ENCODE assay signal across 9 mouse cellular contexts in genomic region chr4:70402109-70402819, GRCm38 (mm10). TPM values are rescaled to one million over a fixed set of nuclear protein-coding genes. Genes with fewer than 3 reads are reported as not detected.
A peak's percentile ranks its signal among the peaks of the same experiment; 100 is the strongest.
DNase-seq lines count a peak whose midpoint lies in the region; ATAC-seq and TF ChIP-seq lines count a peak whose summit lies in the region.
"Had no signal": no experiment of that assay in that cellular context is flagged by ENCODE, and none has a peak within 500 bp of the region (broad histone marks: within the 10 kb centered on the region; RNA-seq: fewer than 3 reads in every experiment).

No protein-coding gene starts in this region.

- H3K9ac ChIP-seq in heart, adult 2 months (ENCODE audit: low read depth, low read length), result no peak overlapping the region
- H3K9ac ChIP-seq in embryonic facial prominence, embryonic 15.5 days, result no peak overlapping the region
- peak overlapping the region; percentile 35 for H3K9ac ChIP-seq in hindbrain, embryonic 16.5 days (ENCODE audit: low read depth, low read length)
- H3K9ac ChIP-seq: embryonic facial prominence, embryonic 12.5 days had no signal

- no peaks in the 10 kb centered on the region; the same call in 1 of the 2 replicates for H3K4me1 ChIP-seq in heart, adult 2 months (ENCODE audit: control insufficient read depth, insufficient read depth, low read length)
- no peaks in the 10 kb centered on the region for H3K4me1 ChIP-seq in embryonic facial prominence, embryonic 15.5 days
- peaks cover 10% of the 10 kb centered on the region for H3K4me1 ChIP-seq in hindbrain, embryonic 16.5 days (ENCODE audit: control insufficient read depth, insufficient read depth, low read depth, low read length)
- H3K4me1 ChIP-seq: embryonic facial prominence, embryonic 12.5 days had no signal

- 60% methylated on average over 9 of the region's 9 CpGs for WGBS in heart, adult 2 months
- WGBS in embryonic facial prominence, embryonic 15.5 days, result 66% methylated on average over 9 of the region's 9 CpGs
- WGBS in hindbrain, embryonic 16.5 days, result 38% methylated on average over 9 of the region's 9 CpGs

- H3K27me3 ChIP-seq in heart, adult 2 months (ENCODE audit: control insufficient read depth, insufficient read depth, low read length), result no peaks in the 10 kb centered on the region
- no peaks in the 10 kb centered on the region for H3K27me3 ChIP-seq in embryonic facial prominence, embryonic 15.5 days
- H3K27me3 ChIP-seq in hindbrain, embryonic 16.5 days (replicated peaks; ENCODE audit: control insufficient read depth, insufficient read depth, low read length), result no peaks in the 10 kb centered on the region
- H3K27me3 ChIP-seq: embryonic facial prominence, embryonic 12.5 days had no signal

- H3K27ac ChIP-seq in heart, adult 2 months, result no peak overlapping the region
- no peak overlapping the region for H3K27ac ChIP-seq in embryonic facial prominence, embryonic 15.5 days (replicated peaks)
- peak overlapping the region; percentile 71 for H3K27ac ChIP-seq in hindbrain, embryonic 16.5 days (ENCODE audit: low read depth, low read length)
- H3K27ac ChIP-seq: embryonic facial prominence, embryonic 12.5 days had no signal

- ATAC-seq in embryonic facial prominence, embryonic 15.5 days (ENCODE audit: insufficient number of reproducible peaks, low FRiP score, low TSS enrichment, low read depth), result 0 out of 2 replicates have a peak, but pooled peaks have one; percentile 51
- peak; percentile 88 for ATAC-seq in hindbrain, embryonic 16.5 days

- no peaks in the 10 kb centered on the region for H3K9me3 ChIP-seq in embryonic facial prominence, embryonic 15.5 days (replicated peaks)
- no peaks in the 10 kb centered on the region for H3K9me3 ChIP-seq in hindbrain, embryonic 16.5 days (ENCODE audit: control insufficient read depth, low read length)
- H3K9me3 ChIP-seq: embryonic facial prominence, embryonic 12.5 days had no signal

- no peaks in the 10 kb centered on the region; the same call in 1 of the 2 replicates for H3K36me3 ChIP-seq in heart, adult 2 months (ENCODE audit: control insufficient read depth, insufficient read depth, low read length)
- peaks cover 20% of the 10 kb centered on the region; the same call in 1 of the 2 replicates for H3K36me3 ChIP-seq in embryonic facial prominence, embryonic 15.5 days
- peaks cover 2% of the 10 kb centered on the region; the same call in 1 of the 2 replicates for H3K36me3 ChIP-seq in hindbrain, embryonic 16.5 days (ENCODE audit: control insufficient read depth, insufficient read depth, low read length)

- peak; percentile 28 to 38 for DNase-seq in heart, adult 2 months
- no peak for DNase-seq in heart, adult 11 months
- DNase-seq in Muller cell, postnatal 12 days (ENCODE audit: inconsistent ontology term), result peak; percentile 29
- peak; percentile 79 for DNase-seq in left cerebral cortex, postnatal 4 days
- peak; percentile 67 to 69 for DNase-seq in right cerebral cortex, postnatal 36 days (ENCODE audit: low spot score in 2 of 2)
- DNase-seq in urinary bladder, adult 2 months (ENCODE audit: low spot score), result no peak

- no peak overlapping the region for H3K4me2 ChIP-seq in embryonic facial prominence, embryonic 15.5 days (replicated peaks)
- no peak overlapping the region for H3K4me2 ChIP-seq in hindbrain, embryonic 16.5 days (ENCODE audit: low read length)
- H3K4me2 ChIP-seq: embryonic facial prominence, embryonic 12.5 days had no signal

- H3K4me3 ChIP-seq in heart, adult 2 months, result no peak overlapping the region
- no peak overlapping the region for H3K4me3 ChIP-seq in embryonic facial prominence, embryonic 15.5 days (replicated peaks)
- no peak overlapping the region for H3K4me3 ChIP-seq in hindbrain, embryonic 16.5 days (ENCODE audit: low read length)
- H3K4me3 ChIP-seq: embryonic facial prominence, embryonic 12.5 days had no signal

- no peak for TF ChIP-seq EP300 in heart, adult 2 months (IDR thresholded peaks at IDR 0.05; ENCODE audit: insufficient read depth, low read depth, low read length)

- TF ChIP-seq CTCF in heart, adult 2 months (IDR thresholded peaks at IDR 0.05), result peak; percentile 55

- no peak for TF ChIP-seq POLR2A in heart, adult 2 months (IDR thresholded peaks at IDR 0.05; ENCODE audit: insufficient read depth, low read depth, low read length)

- intact Hi-C loops in heart, adult 2 months (cut with DNase I), result no loop called here
- intact Hi-C loops in left cerebral cortex, postnatal 4 days (cut with DNase I), result no loop called here

- no peaks in the 10 kb centered on the region for H3K79me2 ChIP-seq in heart, adult 2 months (replicated peaks; ENCODE audit: control insufficient read depth, insufficient read depth, low read length)

RNA-seq across cellular contexts. Expression of gene Cdk5rap2, which starts 8.0 kb away (rescaled TPM):
- total RNA-seq in heart, adult 2 months (2021), result 1 to 10 TPM; 5.9 to 6.1 TPM
- polyA plus RNA-seq in heart, adult 2 months (2012; rRNA removed), result 2.0 and 3.9 TPM in 2 replicates
- 16.3 and 16.9 TPM in 2 replicates for polyA plus RNA-seq in embryonic facial prominence, embryonic 15.5 days (2015; fragmentation: Nextera tagmentation; extraction: Ambion mirVana)
- polyA plus RNA-seq in hindbrain, embryonic 16.5 days (2015; fragmentation: Nextera tagmentation; extraction: Ambion mirVana), result 7.2 and 10.6 TPM in 2 replicates
- total RNA-seq in left cerebral cortex, postnatal 4 days (2021), result 10 to 100 TPM; 15.2 to 23.1 TPM
- 5.7 and 8.0 TPM in 2 replicates for polyA plus RNA-seq in urinary bladder, adult 2 months (2012; rRNA removed)

Comparison
In these comparisons a context has a peak if more than half of its experiments do, and no peak if none do; other contexts are left out.
1. DNase-seq: peak in heart, adult 2 months (2 of 2), Muller cell, postnatal 12 days (single experiment), left cerebral cortex, postnatal 4 days (single experiment) and right cerebral cortex, postnatal 36 days (2 of 2); none in heart, adult 11 months (single experiment) and urinary bladder, adult 2 months (single experiment).